Mouse (Mus musculus) midbrain, postnatal 0 days (tissue): ENCODE measurements at regions not wholly inside any gene's neighbourhood (a gene's known extent, or its start where the extent isn't known, plus 50 kb on each side); places are given as distances from the start of the nearest gene placed in this dataset.

Source experiments
- ATAC-seq: fragments of 200-750 bp; cut with Nextera tagmentation; 2 replicates; pipeline ENCODE4 v1.8.0; 2017; ENCODE audit warnings: moderate number of reproducible peaks, mild to moderate bottlenecking, moderate TSS enrichment, moderate library complexity; ENCODE audit not compliant: low FRiP score
- DNase-seq: peaks from one replicate; pipeline ENCODE4 v3.0.0-alpha.2; 2015; ENCODE audit warnings: low spot score
- H3K27ac ChIP-seq: fragments of 300-500 bp; sonication (generic); 2 replicates; pipeline ENCODE4 v1.5.1; 2014; ENCODE audit warnings: low read depth, mild to moderate bottlenecking, low read length, mixed read lengths
- H3K27me3 ChIP-seq: fragments of 300-500 bp; sonication (generic); 2 replicates; pipeline ENCODE4 v1.6.1; 2014; ENCODE audit warnings: low read length, control low read depth, mixed read lengths; ENCODE audit not compliant: insufficient read depth
- H3K36me3 ChIP-seq: fragments of 300-500 bp; sonication (generic); 2 replicates; pipeline ENCODE4 v1.6.1; 2014; ENCODE audit warnings: low read length, control low read depth, mixed read lengths; ENCODE audit not compliant: insufficient read depth
- H3K4me1 ChIP-seq: fragments of 300-500 bp; sonication (generic); 2 replicates; pipeline ENCODE4 v1.6.1; 2014; ENCODE audit warnings: mild to moderate bottlenecking, control low read depth, antibody characterized with exemption, low read length, mixed read lengths; ENCODE audit not compliant: insufficient read depth
- H3K4me2 ChIP-seq: fragments of 300-500 bp; sonication (generic); 2 replicates; pipeline ENCODE4 v1.6.1; 2014; ENCODE audit warnings: low read depth, mild to moderate bottlenecking, low read length, mixed read lengths; ENCODE audit not compliant: poor library complexity, severe bottlenecking
- H3K4me3 ChIP-seq: fragments of 300-500 bp; sonication (generic); 2 replicates; pipeline ENCODE4 v1.5.1; 2014; ENCODE audit warnings: low read depth, mild to moderate bottlenecking, low read length, moderate library complexity
- H3K9ac ChIP-seq: fragments of 300-500 bp; sonication (generic); replicated peaks from 2 replicates; pipeline ENCODE4 v1.6.1; 2014; ENCODE audit warnings: mild to moderate bottlenecking, low read length, moderate library complexity, mixed read lengths; ENCODE audit not compliant: poor library complexity, severe bottlenecking
- H3K9me3 ChIP-seq: fragments of 300-500 bp; sonication (generic); 2 replicates; pipeline ENCODE4 v1.6.1; 2016; ENCODE audit warnings: low read length, control low read depth
- CTCF ChIP-seq: IDR thresholded peaks from 2 replicates; pipeline ENCODE4 v1.5.1; 2016; ENCODE audit warnings: antibody characterized with exemption, mild to moderate bottlenecking
- WGBS: fragments of 180-500 bp; shearing (Covaris S2); extraction: QIAGEN DNeasy Blood & Tissue Kit; methylation state at CpG from one replicate; pipeline ENCODE4 v1.1.7; 2014; 5-methylcytosine and 5-hydroxymethylcytosine counted together

GRCm38 (mm10) chr3:9892884-9893494 lies 194.9 kb upstream of the Gm9833 start:
- Histone ChIP-seq H3K4me2 (no peak overlapping the region), H3K9me3 (no peaks in the 10 kb centered on the region), H3K9ac (no peak overlapping the region), H3K27ac (no peak overlapping the region; the same call in 1 of the 2 replicates), H3K4me3 (no peak overlapping the region), H3K36me3 (no peaks in the 10 kb centered on the region), H3K4me1 (no peaks in the 10 kb centered on the region), H3K27me3 (no peaks in the 10 kb centered on the region)
- no peak for TF ChIP-seq CTCF
- peak; percentile 18 for DNase-seq
- 29% methylated on average over 4 of the region's 4 CpGs for WGBS
- no peak for ATAC-seq

DNA sequence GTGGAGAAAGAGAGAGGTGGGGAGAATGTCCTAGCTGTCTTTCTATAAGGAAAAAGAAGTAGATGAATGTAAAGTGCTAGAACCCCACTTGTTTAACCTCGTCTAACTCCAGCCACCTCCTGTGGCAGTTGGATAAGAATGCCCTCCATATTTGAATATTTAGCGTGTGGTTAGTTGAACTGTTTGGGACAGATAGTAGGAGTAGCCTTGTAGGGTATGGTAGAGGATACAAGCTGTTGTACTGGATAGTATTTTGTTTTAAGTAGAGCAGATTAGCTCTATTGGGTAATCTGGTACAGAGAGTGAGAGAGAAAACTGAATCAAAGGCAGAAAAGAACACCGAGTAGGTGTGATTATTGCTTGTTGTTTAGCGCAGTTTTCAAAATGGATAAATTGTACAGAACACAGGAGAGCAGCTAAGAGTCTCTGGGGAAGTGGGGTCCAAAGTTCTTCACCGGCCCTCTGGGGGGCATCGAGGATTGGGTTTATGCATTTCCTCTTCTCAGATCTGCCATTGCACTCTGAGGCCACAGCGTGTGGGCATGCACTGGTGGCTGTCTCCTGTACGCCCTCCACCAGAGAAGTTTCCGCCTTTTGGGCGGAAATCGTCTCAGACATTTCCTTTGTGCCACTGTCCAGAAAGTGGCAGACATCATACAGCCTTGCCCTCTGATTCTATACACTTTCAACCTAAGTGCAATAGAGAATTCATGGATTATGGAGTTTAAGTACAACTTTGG lies 192.3 kb upstream of the Gm9833 start:
- Histone ChIP-seq H3K4me3 (no peak overlapping the region), H3K4me2 (no peak overlapping the region), H3K27ac (no peak overlapping the region), H3K9ac (no peak overlapping the region), H3K4me1 (no peaks in the 10 kb centered on the region), H3K36me3 (no peaks in the 10 kb centered on the region), H3K9me3 (no peaks in the 10 kb centered on the region), H3K27me3 (no peaks in the 10 kb centered on the region)
- 91% methylated on average over 11 of the region's 11 CpGs for WGBS
- no peak for TF ChIP-seq CTCF
- ATAC-seq, result no peak
- no peak for DNase-seq

- H3K9ac ChIP-seq, result no peak overlapping the region
- no peak overlapping the region for H3K27ac ChIP-seq
- ATAC-seq (no peak; the same call in 1 of the 2 replicates), DNase-seq (no peak)
- H3K27me3 ChIP-seq, result no peaks in the 10 kb centered on the region
- no peaks in the 10 kb centered on the region for H3K9me3 ChIP-seq
- no peak for TF ChIP-seq CTCF
- WGBS, result 92% methylated on average over 5 of the region's 5 CpGs
- no peak overlapping the region for H3K4me3 ChIP-seq
- no peaks in the 10 kb centered on the region for H3K36me3 ChIP-seq
- H3K4me2 ChIP-seq, result no peak overlapping the region
- H3K4me1 ChIP-seq, result no peaks in the 10 kb centered on the region
These were observed 191.6 kb upstream of the Gm9833 start for GRCm38 (mm10) chr3:9896303-9896702.

DNA sequence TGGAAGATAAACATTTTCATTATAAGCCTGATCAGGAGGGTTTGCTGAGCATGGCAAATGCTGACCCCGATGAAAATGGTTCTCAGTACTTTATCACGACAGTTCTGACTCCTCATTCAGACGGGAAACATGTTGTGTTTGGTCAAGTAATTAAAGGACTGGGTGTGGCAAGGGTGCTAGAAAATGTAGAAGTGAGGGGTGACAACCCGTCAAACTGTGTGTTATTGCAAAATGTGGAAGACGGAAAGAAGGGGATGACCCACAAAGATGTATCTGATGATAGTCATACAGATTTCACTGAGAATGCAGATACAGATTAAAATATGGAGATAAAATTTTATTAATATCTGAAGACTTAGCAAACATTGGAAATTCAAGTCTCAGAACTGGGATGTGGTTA lies 186.2 kb upstream of the Gm9833 start:
- TF ChIP-seq CTCF, result no peak
- H3K36me3 ChIP-seq, result no peaks in the 10 kb centered on the region
- no peaks in the 10 kb centered on the region for H3K4me1 ChIP-seq
- no peak overlapping the region for H3K4me3 ChIP-seq
- no peak for DNase-seq
- no peaks in the 10 kb centered on the region for H3K9me3 ChIP-seq
- H3K27ac ChIP-seq, result no peak overlapping the region
- no peak overlapping the region for H3K9ac ChIP-seq
- no peaks in the 10 kb centered on the region for H3K27me3 ChIP-seq
- WGBS, result 87% methylated on average over 5 of the region's 5 CpGs
- no peak for ATAC-seq
- no peak overlapping the region for H3K4me2 ChIP-seq

DNA sequence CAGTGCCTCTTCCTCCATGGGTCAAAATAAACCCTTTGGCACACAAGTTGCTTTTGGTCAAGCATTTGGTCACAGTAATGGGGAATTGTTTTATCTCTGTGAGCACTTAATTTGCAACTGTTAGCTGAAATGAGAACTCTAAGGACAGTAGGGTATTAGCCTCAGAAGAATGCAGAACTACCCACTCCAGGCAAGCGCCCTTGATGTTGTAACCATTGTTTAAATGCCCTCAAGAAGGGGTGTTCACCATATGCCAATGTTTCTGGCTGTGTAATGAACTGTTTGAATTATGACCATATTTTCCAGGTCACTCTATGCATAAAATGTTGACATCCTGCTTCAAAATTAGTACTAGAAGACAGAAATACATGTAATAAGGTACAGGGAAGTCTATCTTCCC lies 174.6 kb upstream of the Gm9833 start:
- Histone ChIP-seq H3K4me3 (no peak overlapping the region), H3K9ac (no peak overlapping the region), H3K9me3 (no peaks in the 10 kb centered on the region), H3K4me2 (no peak overlapping the region), H3K36me3 (no peaks in the 10 kb centered on the region), H3K27me3 (no peaks in the 10 kb centered on the region), H3K4me1 (no peaks in the 10 kb centered on the region), H3K27ac (no peak overlapping the region)
- ATAC-seq (no peak), DNase-seq (no peak)
- WGBS, result 92% methylated on average over 1 of the region's 1 CpGs
- TF ChIP-seq CTCF, result no peak

GRCm38 (mm10) chr3:9916538-9917106 lies 171.3 kb upstream of the Gm9833 start:
- no peaks in the 10 kb centered on the region for H3K27me3 ChIP-seq
- H3K4me2 ChIP-seq, result no peak overlapping the region
- no peak for ATAC-seq
- no peaks in the 10 kb centered on the region for H3K9me3 ChIP-seq
- no peaks in the 10 kb centered on the region for H3K4me1 ChIP-seq
- no peak overlapping the region for H3K9ac ChIP-seq
- H3K36me3 ChIP-seq, result no peaks in the 10 kb centered on the region
- 91% methylated on average over 7 of the region's 7 CpGs for WGBS
- H3K4me3 ChIP-seq, result no peak overlapping the region
- no peak overlapping the region for H3K27ac ChIP-seq
- no peak for DNase-seq
- TF ChIP-seq CTCF, result no peak
